Mouse (Mus musculus) neutrophil, adult 5-6 weeks (primary cell): ENCODE measurements around the gene Map3k14. TPM values are rescaled to one million over a fixed set of nuclear protein-coding genes. Genes with fewer than 3 reads are reported as not detected.
"Not testable (repeated sequence)": the region's sequence is repeated elsewhere in the genome, so short reads cannot be mapped to it uniquely, and the experiment has no call there.

ENCODE experiments used
- ATAC-seq: fragments of 151-379, 151-347 bp; 2 replicates; pipeline ENCODE4 v1.8.0; 2017; ENCODE audit warnings: mild to moderate bottlenecking, moderate TSS enrichment; ENCODE audit not compliant: insufficient number of reproducible peaks, poor library complexity, low FRiP score, severe bottlenecking; ENCODE audit errors: extremely low read depth
- total RNA-seq: library from RNA; stranded (forward); fragments of 200-1000 nt; gene quantifications from 2 replicates; pipeline ENCODE4 v1.2.3, GENCODE M21; 2017

The Map3k14 gene
- total RNA-seq, result 43.5 and 50.7 TPM in 2 replicates

DNA sequence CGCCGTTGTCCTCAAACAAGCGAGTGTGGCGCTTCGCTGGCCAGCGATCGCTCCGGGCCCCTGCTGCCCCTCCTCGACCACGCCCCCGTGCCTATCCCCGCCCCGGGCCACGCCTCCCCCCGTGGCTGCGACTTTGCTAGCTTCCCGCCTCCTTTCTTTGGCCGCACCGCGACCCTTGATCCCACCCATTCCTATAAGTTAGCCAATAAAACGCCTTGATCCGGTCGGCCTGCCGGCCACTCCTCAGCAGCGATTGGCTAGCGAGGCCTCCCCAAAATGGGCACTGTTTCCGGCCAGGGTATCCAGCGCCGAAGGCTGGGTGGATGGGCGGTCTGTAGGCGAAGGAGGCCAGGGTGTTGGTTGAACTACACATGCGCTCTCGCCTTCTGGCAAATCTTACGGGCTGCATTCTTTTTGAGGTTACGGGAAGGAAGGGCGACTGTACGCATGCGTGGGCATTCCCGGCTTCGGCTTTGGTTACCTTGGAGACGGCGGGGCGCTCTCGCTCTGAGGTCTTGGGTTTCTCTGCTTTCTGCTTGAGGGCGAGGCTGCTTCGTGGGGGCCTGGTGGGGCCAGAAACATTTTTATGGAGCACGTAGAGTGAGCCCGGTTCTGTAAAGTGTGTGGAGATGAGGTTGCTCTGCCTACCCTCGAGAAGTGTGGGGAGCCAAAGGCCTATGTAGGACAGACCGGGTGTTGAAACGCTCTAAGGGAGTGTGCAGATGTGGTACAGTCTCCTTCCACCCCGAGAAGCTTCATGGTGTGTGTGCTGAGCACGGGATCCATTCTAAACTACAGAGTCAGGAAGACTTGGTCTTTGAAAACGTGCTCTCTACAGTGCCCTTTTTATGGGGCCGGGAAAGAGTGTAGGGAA is at the start of gene Map3k14:
TSS of gene Map3k14 (minus strand) at position 127 of the 874 bp plus-strand sequence.
- ATAC-seq, result peak; percentile 84

DNA sequence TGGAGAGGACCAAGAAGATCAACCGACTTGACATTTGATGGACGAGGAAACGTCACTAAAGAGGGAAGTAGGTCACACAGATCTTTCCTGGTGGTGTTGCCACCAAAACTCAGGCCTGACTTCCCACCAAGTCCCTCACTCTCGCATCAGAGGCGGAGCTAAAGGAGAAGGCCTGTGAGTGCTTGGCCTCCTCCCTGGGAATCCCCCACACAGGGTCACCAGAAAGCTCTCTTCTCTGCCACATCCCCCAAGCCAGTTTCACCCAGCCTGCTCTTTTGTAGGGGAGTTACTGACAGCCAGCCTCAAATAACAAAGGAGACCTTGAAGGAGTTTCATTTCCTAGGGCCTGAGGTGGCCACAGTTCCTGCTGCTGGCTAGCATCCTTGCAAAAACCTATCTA is 48.1 kb upstream of the Map3k14 start:
- no peak for ATAC-seq

- ATAC-seq, result no peak
These were observed 47.6 kb upstream of the Map3k14 start for GRCm38 (mm10) chr11:103314736-103315374.

GRCm38 (mm10) chr11:103313542-103313941 is 46.3 kb upstream of the Map3k14 start:
- ATAC-seq, result no peak

DNA sequence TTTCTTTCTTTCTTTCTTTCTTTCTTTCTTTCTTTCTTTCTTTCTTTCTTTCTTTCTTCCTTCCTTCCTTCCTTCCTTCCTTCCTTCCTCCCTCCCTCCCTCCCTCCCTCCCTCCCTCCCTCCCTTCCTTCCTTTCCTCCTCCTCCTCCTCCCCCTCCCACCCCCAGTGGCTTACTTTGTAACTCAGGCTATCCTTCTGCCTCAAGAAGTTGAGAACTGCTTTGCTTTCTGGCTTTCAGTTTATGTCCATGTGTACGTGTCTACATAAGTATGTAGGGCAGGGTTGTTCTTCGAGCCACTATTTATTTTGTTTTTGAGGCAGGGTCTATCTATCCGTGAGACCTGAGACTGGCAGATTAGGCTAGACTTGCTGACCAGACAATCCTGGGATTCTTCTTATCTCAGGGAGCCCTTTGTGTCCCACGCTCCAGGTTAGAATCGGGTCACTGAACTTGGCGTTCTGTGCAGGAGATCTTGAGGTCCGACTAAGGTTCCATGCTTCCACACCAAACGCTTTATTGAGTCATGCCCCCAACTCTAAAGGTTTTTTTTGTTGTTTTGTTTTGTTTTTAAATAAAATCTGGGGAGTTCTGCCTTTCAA is 45.5 kb upstream of the Map3k14 start:
- no peak for ATAC-seq

GRCm38 (mm10) chr11:103311960-103312611 is 44.8 kb upstream of the Map3k14 start:
- peak; percentile 22; the same call in 1 of the 2 replicates for ATAC-seq

GRCm38 (mm10) chr11:103309956-103310574 is 42.8 kb upstream of the Map3k14 start:
- ATAC-seq, result no peak

GRCm38 (mm10) chr11:103307910-103308309 is 40.6 kb upstream of the Map3k14 start:
- ATAC-seq, result no peak

DNA sequence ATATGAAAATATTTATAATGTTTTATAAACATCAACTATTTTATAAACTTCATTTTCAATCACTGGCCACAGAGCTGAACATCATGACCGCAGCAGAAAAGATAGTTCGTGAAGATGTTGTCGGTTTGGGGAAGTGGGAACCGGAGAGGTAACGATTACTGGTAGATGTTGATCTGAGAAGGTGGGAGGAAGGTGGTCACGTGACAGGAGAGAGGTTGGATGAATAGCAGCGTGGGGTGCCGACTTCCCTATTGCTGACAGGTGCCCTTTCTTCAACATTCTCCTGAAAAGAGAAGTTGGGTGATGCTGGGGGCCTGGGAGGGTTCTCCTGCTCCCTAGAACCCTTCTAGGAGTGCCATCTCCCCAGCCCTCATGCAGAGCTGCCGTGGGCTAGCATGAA is 37.3 kb upstream of the Map3k14 start:
- peak; percentile 68 for ATAC-seq

DNA sequence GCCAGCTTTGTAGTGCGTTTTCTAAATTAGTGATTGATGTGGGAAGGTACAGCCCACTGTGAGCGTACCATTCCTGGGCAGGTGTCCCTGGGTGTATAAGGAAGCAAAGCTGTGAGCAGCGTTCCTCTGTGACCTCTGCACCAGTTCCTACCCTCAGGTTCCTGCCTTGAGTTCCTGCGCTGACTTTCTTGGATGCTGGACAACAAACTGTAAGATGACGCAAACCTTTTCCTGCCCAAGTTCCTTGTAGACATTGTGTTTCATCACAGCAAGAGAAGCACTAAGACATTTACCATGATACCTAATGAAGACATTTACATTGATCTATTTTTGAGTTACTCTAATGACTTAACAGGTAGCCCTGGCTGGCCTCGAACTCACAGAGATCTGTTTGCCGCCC is 27.5 kb upstream of the Map3k14 start:
- no peak for ATAC-seq

DNA sequence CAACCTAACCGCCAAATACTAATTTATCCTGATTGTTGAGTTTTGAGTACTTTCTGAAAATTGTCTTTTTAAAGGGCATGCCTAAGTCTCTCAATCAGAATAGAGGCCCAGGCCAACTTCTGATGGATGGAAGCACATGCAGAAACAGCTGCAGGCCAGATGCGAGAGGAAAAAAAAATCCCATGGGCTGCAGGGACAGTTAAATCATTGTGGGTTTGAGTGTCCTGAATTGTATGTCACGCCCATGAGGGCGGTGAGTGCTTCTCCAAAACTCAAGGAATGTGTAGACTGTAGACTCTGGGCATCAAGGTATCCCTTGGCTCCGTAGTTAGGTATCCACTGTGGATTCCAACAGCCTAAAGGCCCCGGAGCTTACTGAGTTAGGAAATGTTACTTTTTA is 26.8 kb upstream of the Map3k14 start:
- no peak for ATAC-seq

- no peak for ATAC-seq
These were observed 25.6 kb upstream of the Map3k14 start for GRCm38 (mm10) chr11:103292890-103293287.

GRCm38 (mm10) chr11:103292152-103292889 is 25.0 kb upstream of the Map3k14 start:
- ATAC-seq, result no peak

DNA sequence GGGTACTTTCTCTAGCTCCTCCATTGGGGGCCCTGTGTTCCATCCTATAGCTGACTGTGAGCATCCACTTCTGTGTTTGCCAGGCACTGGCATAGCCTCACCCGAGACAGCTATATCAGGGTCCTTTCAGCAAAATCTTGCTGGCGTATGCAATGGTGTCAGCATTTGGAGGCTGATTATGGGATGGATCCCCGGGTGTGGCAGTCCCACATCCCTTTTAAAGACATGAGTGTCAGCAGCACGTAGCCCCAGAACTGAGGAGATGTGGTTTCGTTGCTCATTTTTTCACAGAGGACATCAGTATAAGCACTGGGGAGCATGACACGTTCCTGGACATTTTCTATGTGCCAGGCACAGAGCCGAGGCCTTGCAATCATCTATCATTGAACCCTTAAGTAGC is 23.6 kb upstream of the Map3k14 start:
- ATAC-seq, result not testable (repeated sequence)

- no peak for ATAC-seq
These were observed 21.2 kb upstream of the Map3k14 start for GRCm38 (mm10) chr11:103288291-103288963.

GRCm38 (mm10) chr11:103286910-103287309 is 19.6 kb upstream of the Map3k14 start:
- ATAC-seq, result no peak

DNA sequence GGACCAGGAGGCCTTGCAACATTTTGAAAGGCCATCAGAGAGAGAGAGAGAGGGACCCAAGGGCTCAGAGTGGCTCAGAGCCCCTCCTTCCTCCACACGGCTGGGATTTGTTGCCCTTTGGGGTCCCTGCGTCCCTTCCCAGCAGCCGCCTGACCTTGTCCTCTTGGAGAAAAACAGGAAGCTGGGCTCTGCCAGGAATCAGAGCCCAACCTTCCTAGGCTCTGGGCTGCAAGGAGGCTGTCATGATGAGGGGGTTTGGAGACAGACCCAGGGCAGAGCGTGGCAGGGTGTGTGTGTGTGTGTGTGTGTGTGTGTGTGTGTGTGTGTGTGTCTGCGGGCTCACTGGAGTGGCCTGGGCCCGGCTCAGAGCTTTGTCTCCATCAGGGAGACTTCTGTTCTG is 18.7 kb upstream of the Map3k14 start:
- no peak for ATAC-seq

- no peak for ATAC-seq
These were observed 18.0 kb upstream of the Map3k14 start for GRCm38 (mm10) chr11:103285276-103285675.
